Mouse (Mus musculus) urinary bladder, postnatal 4 days (tissue): ENCODE measurements around the gene Cyp2c39.
"Not testable (repeated sequence)": the region's sequence is repeated elsewhere in the genome, so short reads cannot be mapped to it uniquely, and the experiment has no call there.

Source experiments
- DNase-seq, 2 experiments: peaks; one replicate each; pipeline ENCODE4 v3.0.0; 2021 to 2022; ENCODE audit warnings: low spot score in 2 of 2

The Cyp2c39 gene

GRCm38 (mm10) chr19:39510534-39510933 lies at the start of gene Cyp2c39:
Cyp2c39 (plus strand) TSS chr19:39510862.
- DNase-seq, result no peak

- no peak for DNase-seq
Measured at GRCm38 (mm10) chr19:39462941-39463340, 47.7 kb upstream of the Cyp2c39 start, which contains the start of gene Cyp2c38. Cyp2c38 (minus strand) TSS chr19:39463075.

GRCm38 (mm10) chr19:39463923-39464322 lies 46.7 kb upstream of the Cyp2c39 start:
- no peak for DNase-seq

- DNase-seq, result not testable (repeated sequence)
Measured at GRCm38 (mm10) chr19:39483961-39484360, 26.7 kb upstream of the Cyp2c39 start.

GRCm38 (mm10) chr19:39506341-39506740 lies 4.3 kb upstream of the Cyp2c39 start:
- DNase-seq, result no peak

GRCm38 (mm10) chr19:39509533-39509932 lies 1.1 kb upstream of the Cyp2c39 start:
- no peak for DNase-seq
